Mouse (Mus musculus) midbrain, embryonic 13.5 days (tissue): ENCODE data around the gene Tgfa. TPM values are rescaled to one million over a fixed set of nuclear protein-coding genes. Genes with fewer than 3 reads are reported as not detected.

Experiments
- ATAC-seq: fragments of 200-750 bp; cut with Nextera tagmentation; 2 replicates; pipeline ENCODE4 v1.8.0; 2017; ENCODE audit warnings: mild to moderate bottlenecking, moderate TSS enrichment, moderate library complexity
- H3K27ac ChIP-seq: fragments of 300-500 bp; sonication (generic); 2 replicates; pipeline ENCODE4 v1.5.1; 2015; ENCODE audit warnings: inconsistent platforms, mild to moderate bottlenecking, moderate library complexity
- H3K27me3 ChIP-seq: fragments of 300-500 bp; sonication (generic); 2 replicates; pipeline ENCODE4 v1.6.1; 2015; ENCODE audit warnings: mild to moderate bottlenecking, inconsistent platforms
- H3K36me3 ChIP-seq: fragments of 300-500 bp; sonication (generic); 2 replicates; pipeline ENCODE4 v1.6.1; 2015; ENCODE audit warnings: mild to moderate bottlenecking, inconsistent platforms
- H3K4me1 ChIP-seq: fragments of 300-500 bp; sonication (generic); replicated peaks from 2 replicates; pipeline ENCODE4 v1.6.1; 2015; ENCODE audit warnings: inconsistent platforms
- H3K4me2 ChIP-seq: fragments of 300-500 bp; sonication (generic); replicated peaks from 2 replicates; pipeline ENCODE4 v1.6.1; 2015; ENCODE audit warnings: moderate library complexity, mild to moderate bottlenecking, inconsistent platforms
- H3K4me3 ChIP-seq: fragments of 300-500 bp; sonication (generic); replicated peaks from 2 replicates; pipeline ENCODE4 v1.5.1; 2015; ENCODE audit warnings: mild to moderate bottlenecking, inconsistent platforms
- H3K9ac ChIP-seq: fragments of 300-500 bp; sonication (generic); replicated peaks from 2 replicates; pipeline ENCODE4 v1.6.1; 2015; ENCODE audit warnings: mild to moderate bottlenecking, inconsistent platforms
- H3K9me3 ChIP-seq: fragments of 300-500 bp; sonication (generic); 2 replicates; pipeline ENCODE4 v1.6.1; 2016; ENCODE audit warnings: mild to moderate bottlenecking, inconsistent platforms
- WGBS: fragments of 180-500 bp; shearing (Covaris S2); methylation state at CpG from one replicate; pipeline ENCODE4 v1.1.7; 2015; 5-methylcytosine and 5-hydroxymethylcytosine counted together
- polyA plus RNA-seq: library from polyadenylated mRNA; unstranded; fragments of >200 nt; fragmentation: Nextera tagmentation; extraction: Ambion mirVana; gene quantifications from 2 replicates; pipeline ENCODE4 v1.2.1, GENCODE M21; 2015

Tgfa gene
- polyA plus RNA-seq, 1 experiment from 2014 or later = 3.8 TPM

GRCm38 (mm10) chr6:86318855-86319254 lies 123.8 kb downstream of the Tgfa start:
- WGBS = 93% methylated on average over 4 of the region's 4 CpGs

DNA sequence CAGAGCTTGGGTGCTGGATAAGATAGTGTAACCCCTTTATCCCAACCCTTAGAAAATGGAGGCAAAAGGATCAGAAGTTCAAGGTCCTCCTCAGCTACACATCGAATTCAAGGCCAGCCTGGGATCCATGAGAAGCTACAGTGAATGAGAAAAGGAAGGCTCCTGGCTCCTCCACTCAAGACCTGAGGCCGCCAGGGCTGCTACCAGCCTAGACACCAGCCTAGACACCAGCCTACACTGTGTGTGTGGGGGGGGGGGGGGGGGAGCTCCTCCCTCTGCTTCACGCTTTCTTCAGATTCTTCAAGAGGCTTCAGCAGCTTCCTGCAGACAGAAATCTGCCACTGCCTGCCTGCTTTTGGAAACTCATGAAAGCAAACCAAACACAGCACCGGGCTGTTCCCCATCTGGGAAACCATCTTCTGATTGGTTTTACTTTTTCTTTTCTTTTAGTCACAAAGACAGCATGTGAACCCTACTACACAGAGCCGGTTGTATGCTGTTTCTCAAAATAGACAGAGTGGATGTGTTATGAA lies 127.1 kb downstream of the Tgfa start:
- WGBS = 86% methylated on average over 5 of the region's 5 CpGs
- Histone ChIP-seq H3K9me3 (no peaks in the 10 kb centered on the region), H3K4me2 (no peak overlapping the region), H3K4me3 (no peak overlapping the region), H3K4me1 (no peaks in the 10 kb centered on the region), H3K27ac (no peak overlapping the region), H3K27me3 (no peaks in the 10 kb centered on the region), H3K36me3 (no peaks in the 10 kb centered on the region), H3K9ac (no peak overlapping the region)
- no peak for ATAC-seq

More at GRCm38 (mm10) chr6:86318855-86319254, 123.8 kb downstream of the Tgfa start:
- no peaks in the 10 kb centered on the region for H3K9me3 ChIP-seq
- H3K27ac ChIP-seq = no peak overlapping the region
- H3K36me3 ChIP-seq = no peaks in the 10 kb centered on the region
- no peaks in the 10 kb centered on the region for H3K27me3 ChIP-seq
- no peak for ATAC-seq
- H3K4me2 ChIP-seq = no peak overlapping the region
- no peak overlapping the region for H3K4me3 ChIP-seq
- H3K4me1 ChIP-seq = no peaks in the 10 kb centered on the region
- no peak overlapping the region for H3K9ac ChIP-seq

DNA sequence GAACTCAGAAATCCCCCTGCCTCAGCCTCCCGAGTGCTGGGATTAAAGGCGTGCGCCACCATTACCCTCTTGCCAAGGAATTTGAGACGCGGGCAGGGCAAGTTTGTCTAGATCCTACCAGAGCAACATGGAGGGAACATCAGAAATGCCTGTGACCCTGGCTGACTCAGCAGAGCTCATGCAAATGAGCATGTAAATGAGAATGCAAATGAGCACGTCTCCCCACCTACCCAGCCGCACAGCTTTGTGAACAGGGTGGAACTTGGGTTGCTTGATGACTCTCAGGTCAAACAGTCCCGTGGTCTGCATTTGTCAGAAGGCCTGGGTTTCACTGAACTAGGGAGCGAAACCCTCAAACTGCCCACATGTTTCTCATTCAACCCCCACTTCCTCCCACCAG lies 128.0 kb downstream of the Tgfa start:
- H3K4me1 ChIP-seq = no peaks in the 10 kb centered on the region
- 89% methylated on average over 9 of the region's 9 CpGs for WGBS
- no peak overlapping the region for H3K9ac ChIP-seq
- no peak overlapping the region for H3K4me3 ChIP-seq
- H3K4me2 ChIP-seq = no peak overlapping the region
- no peak for ATAC-seq
- no peaks in the 10 kb centered on the region for H3K27me3 ChIP-seq
- H3K9me3 ChIP-seq = no peaks in the 10 kb centered on the region
- no peak overlapping the region for H3K27ac ChIP-seq
- H3K36me3 ChIP-seq = no peaks in the 10 kb centered on the region

GRCm38 (mm10) chr6:86324400-86324799 lies 129.4 kb downstream of the Tgfa start:
- WGBS = 85% methylated on average over 3 of the region's 3 CpGs
- H3K4me1 ChIP-seq = no peaks in the 10 kb centered on the region
- no peak overlapping the region for H3K27ac ChIP-seq
- H3K9ac ChIP-seq = no peak overlapping the region
- H3K9me3 ChIP-seq = no peaks in the 10 kb centered on the region
- no peaks in the 10 kb centered on the region for H3K36me3 ChIP-seq
- no peak overlapping the region for H3K4me3 ChIP-seq
- no peaks in the 10 kb centered on the region for H3K27me3 ChIP-seq
- H3K4me2 ChIP-seq = no peak overlapping the region
- no peak for ATAC-seq

Other genes with a start within 250 kb of the Tgfa start
- 50.9 and 51.3 TPM in 2 replicates for gene Dusp11, start 233.6 kb upstream of the Tgfa start, polyA plus RNA-seq
- gene Figla, start 179.1 kb upstream of the Tgfa start, polyA plus RNA-seq = not detected in 2 replicates
- gene Add2, start 166.5 kb upstream of the Tgfa start, polyA plus RNA-seq = 200 and 208 TPM in 2 replicates
- 134 and 137 TPM in 2 replicates for gene Fam136a, start 170.4 kb downstream of the Tgfa start, polyA plus RNA-seq
- gene Snrpg, start 176.1 kb downstream of the Tgfa start, polyA plus RNA-seq = 599 and 627 TPM in 2 replicates
- gene Pcyox1, start 201.9 kb downstream of the Tgfa start, polyA plus RNA-seq = 114 and 122 TPM in 2 replicates
- 401 and 405 TPM in 2 replicates for gene Tia1, start 209.0 kb downstream of the Tgfa start, polyA plus RNA-seq
- gene Gm44790, start 231.4 kb downstream of the Tgfa start, polyA plus RNA-seq = not detected in 2 replicates
- gene C87436, start 243.2 kb downstream of the Tgfa start, polyA plus RNA-seq = 27.7 and 28.8 TPM in 2 replicates